Mouse (Mus musculus) lung, postnatal 0 days (tissue): ENCODE measurements around the gene Marveld2.

Experiments
- CTCF ChIP-seq: IDR thresholded peaks from 2 replicates; pipeline ENCODE4 v1.5.1; 2016; ENCODE audit warnings: antibody characterized with exemption, mild to moderate bottlenecking
- EP300 ChIP-seq: IDR thresholded peaks from 2 replicates; pipeline ENCODE4 v1.6.1; 2016; ENCODE audit warnings: antibody characterized with exemption, mild to moderate bottlenecking, control low read depth

- no peak for TF ChIP-seq CTCF
- no peak for TF ChIP-seq EP300
These were observed 4.5 kb downstream of the Marveld2 start for GRCm38 (mm10) chr13:100612251-100612650.
